Mouse (Mus musculus) erythroblast, embryonic 14.5 days (primary cell): ENCODE data around the gene Cln3. TPM values are rescaled to one million over a fixed set of nuclear protein-coding genes. Genes with fewer than 3 reads are reported as not detected.

Experiments
- H3K27me3 ChIP-seq: 2 replicates; pipeline ENCODE4 v1.6.1; 2012; ENCODE audit warnings: inconsistent platforms; ENCODE audit not compliant: control insufficient read depth
- H3K36me3 ChIP-seq: 2 replicates; pipeline ENCODE4 v1.6.1; 2012; ENCODE audit warnings: mild to moderate bottlenecking, inconsistent platforms; ENCODE audit not compliant: control insufficient read depth
- H3K4me1 ChIP-seq: 2 replicates; pipeline ENCODE4 v1.6.1; 2012; ENCODE audit warnings: inconsistent platforms; ENCODE audit not compliant: control insufficient read depth
- H3K4me3 ChIP-seq: replicated peaks from 2 replicates; pipeline ENCODE3; 2012; ENCODE audit warnings: moderate library complexity, mild to moderate bottlenecking, inconsistent platforms
- H3K9me3 ChIP-seq: 2 replicates; pipeline ENCODE4 v1.6.1; 2012; ENCODE audit warnings: low read length, inconsistent platforms, mixed read lengths; ENCODE audit not compliant: control insufficient read depth
- GATA1 ChIP-seq: IDR thresholded peaks from 2 replicates; pipeline ENCODE4 v1.6.1; 2012; ENCODE audit warnings: low read length, inconsistent platforms, mixed read lengths
- TAL1 ChIP-seq: IDR thresholded peaks from 3 replicates; pipeline ENCODE4 v1.6.1; 2012; ENCODE audit warnings: low read length, inconsistent platforms, mixed read lengths
- polyA plus RNA-seq: library from polyadenylated mRNA; stranded (reverse); fragments of >175 nt; gene quantifications from 2 replicates; pipeline ENCODE4 v1.2.3, GENCODE M21; 2012

Gene Cln3
- polyA plus RNA-seq, 1 experiment: 0.14 TPM

DNA sequence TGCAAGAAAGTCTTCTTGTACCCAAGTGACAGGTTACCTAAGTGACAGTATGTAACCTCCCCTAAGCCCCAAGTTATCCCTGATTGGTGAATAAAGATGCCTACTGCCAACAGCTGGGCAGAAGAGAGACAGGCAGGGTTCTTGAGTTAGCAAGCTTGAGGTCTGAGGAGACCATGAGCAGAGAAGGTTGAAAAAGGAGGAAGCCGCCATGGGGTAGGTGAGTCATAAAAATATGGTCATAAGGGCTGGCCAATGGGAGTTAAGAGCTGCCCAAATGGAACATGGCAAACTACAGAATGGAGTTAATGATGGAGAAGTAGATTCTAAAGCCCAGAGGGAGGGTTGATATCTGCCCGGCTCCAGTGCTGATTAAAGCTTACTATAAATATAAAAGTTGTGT, 40.0 kb downstream of the Cln3 start:
- Histone ChIP-seq H3K4me1 (no peaks in the 10 kb centered on the region), H3K4me3 (no peak overlapping the region), H3K27me3 (no peaks in the 10 kb centered on the region), H3K36me3 (peaks cover 71% of the 10 kb centered on the region), H3K9me3 (no peaks in the 10 kb centered on the region)
- TF ChIP-seq TAL1: no peak
- no peak for TF ChIP-seq GATA1

DNA sequence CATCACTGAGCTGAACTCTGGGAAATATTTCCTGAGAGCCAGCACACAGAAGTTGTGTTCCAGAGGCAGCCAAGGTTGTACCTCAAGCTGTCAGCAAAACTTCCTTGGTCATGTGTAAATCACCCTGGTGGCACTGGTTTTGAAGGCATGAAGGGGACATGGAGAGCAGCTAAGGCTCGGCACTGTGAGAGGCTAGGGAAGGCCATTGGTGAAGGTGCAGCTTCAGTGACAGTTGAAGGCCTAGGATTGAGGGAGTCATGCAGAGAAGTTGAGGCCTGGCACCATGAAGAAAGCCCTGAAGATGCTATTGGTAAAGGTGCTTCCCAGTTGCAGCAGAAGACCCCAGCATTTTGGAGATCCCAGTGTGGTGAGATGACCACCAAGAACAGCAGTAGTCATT, 44.0 kb downstream of the Cln3 start:
- Histone ChIP-seq H3K27me3 (peaks cover 6% of the 10 kb centered on the region), H3K9me3 (no peaks in the 10 kb centered on the region), H3K4me3 (no peak overlapping the region), H3K4me1 (no peaks in the 10 kb centered on the region), H3K36me3 (peaks cover 32% of the 10 kb centered on the region)
- no peak for TF ChIP-seq TAL1

DNA sequence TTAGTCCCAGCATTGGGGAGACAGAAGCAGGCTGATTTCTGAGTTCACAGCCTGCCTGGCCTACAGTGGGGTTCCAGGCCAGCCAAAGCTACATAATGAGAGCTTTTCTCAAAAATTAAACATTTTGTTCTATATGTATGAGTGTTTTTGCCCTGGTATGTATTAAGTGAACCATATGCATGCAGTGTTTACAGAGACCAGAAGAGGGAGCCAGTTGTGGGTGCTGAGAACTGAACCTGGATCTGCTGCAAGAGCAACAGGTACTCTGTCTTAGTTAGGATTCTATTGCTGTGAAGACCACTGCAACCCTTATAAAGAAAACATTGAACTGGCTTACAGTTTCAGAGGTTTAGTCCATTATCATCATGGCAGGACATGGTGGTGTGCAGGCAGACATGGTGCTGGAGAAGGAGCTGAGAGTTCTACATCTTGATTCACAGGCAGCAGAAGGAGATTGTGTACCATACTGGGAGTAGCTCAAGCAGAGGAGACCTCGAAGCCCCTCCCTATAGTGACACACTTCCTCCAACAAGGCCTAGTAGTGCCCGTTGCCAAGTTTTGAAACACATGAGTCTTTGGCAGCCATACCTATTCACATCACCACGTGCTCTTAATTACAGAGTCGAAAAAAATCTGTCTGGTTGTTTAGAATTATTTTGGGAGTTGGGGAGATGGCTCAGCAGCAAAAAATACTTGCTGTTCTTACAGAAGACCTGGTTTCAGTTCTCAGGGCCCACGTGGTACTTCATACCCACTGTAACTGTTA, 47.6 kb downstream of the Cln3 start:
- Histone ChIP-seq H3K4me1 (peaks cover 4% of the 10 kb centered on the region), H3K9me3 (no peaks in the 10 kb centered on the region), H3K27me3 (peaks cover 28% of the 10 kb centered on the region), H3K36me3 (no peaks in the 10 kb centered on the region; the same call in 1 of the 2 replicates), H3K4me3 (no peak overlapping the region)
- no peak for TF ChIP-seq GATA1
- no peak for TF ChIP-seq TAL1

DNA sequence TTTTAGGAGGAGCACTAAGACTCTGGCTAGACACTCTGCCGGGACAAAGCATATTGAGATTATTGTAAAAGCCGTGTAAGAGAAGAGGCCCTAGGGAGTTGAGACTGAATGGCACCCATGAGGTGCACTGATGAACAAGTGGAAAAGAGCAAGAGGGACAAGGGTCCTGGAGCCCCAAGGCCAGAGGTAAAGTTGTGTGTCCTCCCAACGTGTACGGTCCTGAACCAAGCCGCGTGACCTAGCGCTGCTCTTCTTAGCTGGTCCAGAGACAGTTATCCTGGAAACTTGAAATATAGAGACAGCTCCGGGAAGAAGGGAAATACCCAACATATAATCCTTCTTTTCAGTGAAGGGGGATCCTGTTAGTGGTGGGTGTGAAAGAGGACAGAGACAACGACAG, 49.2 kb downstream of the Cln3 start:
- H3K9me3 ChIP-seq: no peaks in the 10 kb centered on the region
- H3K36me3 ChIP-seq: no peaks in the 10 kb centered on the region
- H3K4me3 ChIP-seq: no peak overlapping the region
- TF ChIP-seq TAL1 (no peak), GATA1 (no peak)
- peaks cover 4% of the 10 kb centered on the region for H3K4me1 ChIP-seq
- H3K27me3 ChIP-seq: peaks cover 28% of the 10 kb centered on the region

DNA sequence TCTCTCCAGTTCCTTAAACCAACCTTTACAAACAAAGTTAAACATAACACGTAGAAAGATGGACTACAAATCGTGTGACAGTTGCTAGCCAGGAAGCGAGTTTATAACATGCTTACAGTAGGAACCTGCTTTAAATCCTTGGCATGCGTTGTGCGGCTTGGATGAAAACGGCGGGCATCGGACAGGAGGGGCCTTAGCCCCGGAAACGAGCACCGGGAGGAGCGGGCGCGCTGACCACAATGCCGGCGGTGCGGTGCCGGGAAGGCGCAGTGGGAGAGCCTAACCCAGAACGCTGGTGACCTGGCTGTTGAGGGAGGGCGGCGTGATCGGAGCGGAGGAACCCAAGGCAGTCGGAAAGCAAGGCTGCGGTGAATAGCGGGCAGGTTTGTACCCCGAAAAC, 49.9 kb downstream of the Cln3 start:
- H3K36me3 ChIP-seq: no peaks in the 10 kb centered on the region
- H3K4me1 ChIP-seq: peaks cover 4% of the 10 kb centered on the region
- H3K27me3 ChIP-seq: peaks cover 28% of the 10 kb centered on the region
- no peaks in the 10 kb centered on the region for H3K9me3 ChIP-seq
- peak overlapping the region; percentile 50 for H3K4me3 ChIP-seq
- TF ChIP-seq TAL1 (no peak), GATA1 (no peak)

DNA sequence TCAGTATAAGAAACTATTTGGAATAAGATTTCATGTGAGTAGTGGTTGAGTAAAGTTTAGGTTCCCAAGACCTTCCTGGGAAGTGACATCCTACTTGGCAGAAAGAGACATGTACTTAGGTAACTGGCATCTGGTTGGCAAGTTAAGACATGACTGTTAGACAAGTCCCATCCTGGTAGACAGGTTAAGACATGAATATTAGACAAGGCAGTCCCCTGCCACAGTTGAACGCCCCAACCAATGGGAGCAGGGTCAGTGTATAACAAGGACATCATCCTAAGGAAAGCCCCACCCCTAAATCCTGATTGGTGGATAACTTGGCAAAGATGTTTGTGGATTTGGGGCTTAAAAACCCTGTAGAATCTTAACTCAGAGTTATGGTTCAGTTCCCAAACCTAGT, 52.2 kb downstream of the Cln3 start:
- Histone ChIP-seq H3K4me1 (peaks cover 4% of the 10 kb centered on the region), H3K27me3 (peaks cover 28% of the 10 kb centered on the region), H3K4me3 (no peak overlapping the region), H3K9me3 (no peaks in the 10 kb centered on the region), H3K36me3 (no peaks in the 10 kb centered on the region)
- TF ChIP-seq TAL1 (no peak), GATA1 (no peak)

DNA sequence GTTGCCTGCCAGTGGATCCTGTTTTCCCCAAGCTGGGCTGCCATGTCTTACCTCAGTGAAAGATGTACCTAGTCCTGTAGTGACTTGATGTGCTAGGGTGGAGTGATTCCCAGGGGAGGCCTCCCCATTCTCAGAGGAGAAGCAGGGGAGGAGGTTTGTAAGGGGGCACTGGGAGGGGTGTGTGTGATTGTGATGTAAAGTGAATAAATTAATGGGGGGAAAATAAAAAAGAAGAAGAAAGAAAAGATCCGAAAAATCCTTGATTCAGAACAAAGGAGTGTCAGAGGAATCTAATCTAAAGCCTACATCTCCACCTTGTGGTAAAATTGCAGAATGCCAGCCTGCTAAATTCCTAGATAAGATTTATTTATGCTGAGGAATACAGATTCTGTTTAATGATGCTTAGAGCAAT, 57.4 kb downstream of the Cln3 start:
- no peak for TF ChIP-seq TAL1
- peak; percentile 26; the same call in 1 of the 2 replicates for TF ChIP-seq GATA1
- Histone ChIP-seq H3K4me1 (no peaks in the 10 kb centered on the region), H3K4me3 (no peak overlapping the region), H3K27me3 (peaks cover under 1% of the 10 kb centered on the region; the same call in 1 of the 2 replicates), H3K9me3 (no peaks in the 10 kb centered on the region), H3K36me3 (no peaks in the 10 kb centered on the region)

DNA sequence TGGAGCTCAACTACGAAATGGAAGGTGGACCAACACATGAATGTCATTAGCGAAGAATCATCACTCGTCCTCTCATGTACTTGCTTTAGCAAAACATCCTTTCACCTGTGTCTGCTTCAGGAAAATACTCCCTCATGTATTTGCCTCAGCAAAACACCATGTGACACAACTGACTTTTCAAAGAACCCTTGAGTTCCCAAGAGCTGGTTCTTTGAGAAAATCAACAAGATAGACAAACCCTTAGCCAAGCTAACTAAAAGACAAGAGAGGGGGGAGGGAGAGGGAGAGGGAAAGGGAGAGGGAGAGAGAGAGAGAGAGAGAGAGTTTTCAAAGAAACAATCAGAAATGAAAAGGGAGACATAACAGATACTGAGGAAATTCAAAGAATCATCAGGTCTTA, 62.3 kb downstream of the Cln3 start:
- no peaks in the 10 kb centered on the region for H3K9me3 ChIP-seq
- H3K36me3 ChIP-seq: no peaks in the 10 kb centered on the region
- H3K27me3 ChIP-seq: peaks cover 5% of the 10 kb centered on the region
- H3K4me3 ChIP-seq: no peak overlapping the region
- H3K4me1 ChIP-seq: no peaks in the 10 kb centered on the region
- TF ChIP-seq TAL1 (no peak), GATA1 (no peak)

Other genes with a start within 250 kb of the Cln3 start
- gene Lat, start 216.2 kb downstream of the Cln3 start, polyA plus RNA-seq: 0.31 and 0.60 TPM in 2 replicates
- 3.3 and 5.1 TPM in 2 replicates for gene Spns1, start 208.4 kb downstream of the Cln3 start, polyA plus RNA-seq
- 0.17 and 0.39 TPM in 2 replicates for gene Nfatc2ip, start 189.1 kb downstream of the Cln3 start, polyA plus RNA-seq
- gene Cd19, start 170.9 kb downstream of the Cln3 start, polyA plus RNA-seq: not detected in 2 replicates
- gene Rabep2, start 157.1 kb downstream of the Cln3 start, polyA plus RNA-seq: 0.67 and 0.68 TPM in 2 replicates
- gene Atp2a1, start 122.7 kb downstream of the Cln3 start, polyA plus RNA-seq: not detected in 2 replicates
- 2.3 and 2.6 TPM in 2 replicates for gene Sh2b1, start 110.4 kb downstream of the Cln3 start, polyA plus RNA-seq
- gene Tufm, start 98.5 kb downstream of the Cln3 start, polyA plus RNA-seq: 1.8 and 3.9 TPM in 2 replicates
- gene Atxn2l, start 82.4 kb downstream of the Cln3 start, polyA plus RNA-seq: 56.8 and 76.8 TPM in 2 replicates
- 5.1 and 6.2 TPM in 2 replicates for gene Eif3c, start 19.4 kb downstream of the Cln3 start, polyA plus RNA-seq
- gene Apobr, start 875 bp downstream of the Cln3 start, polyA plus RNA-seq: 0.07 and 0.16 TPM in 2 replicates
- gene Il27, start 9.1 kb upstream of the Cln3 start, polyA plus RNA-seq: not detected in 2 replicates
- 0.27 and 0.35 TPM in 2 replicates for gene Nupr1, start 45.0 kb upstream of the Cln3 start, polyA plus RNA-seq
- 4.0 and 6.3 TPM in 2 replicates for gene Sgf29, start 63.5 kb upstream of the Cln3 start, polyA plus RNA-seq
- not detected in 2 replicates for gene Sult1a1, start 90.6 kb upstream of the Cln3 start, polyA plus RNA-seq
- gene Bola2, start 109.6 kb upstream of the Cln3 start, polyA plus RNA-seq: 14.2 and 14.8 TPM in 2 replicates
- gene Slx1b, start 110.0 kb upstream of the Cln3 start, polyA plus RNA-seq: 0.21 and 0.33 TPM in 2 replicates
- 1.5 and 2.4 TPM in 2 replicates for gene Coro1a, start 122.0 kb upstream of the Cln3 start, polyA plus RNA-seq
- gene Mapk3, start 173.8 kb upstream of the Cln3 start, polyA plus RNA-seq: 16.3 and 18.0 TPM in 2 replicates
- gene Gdpd3, start 180.5 kb upstream of the Cln3 start, polyA plus RNA-seq: 0.36 TPM in 1 of 2 replicates, not detected in the other
- gene Ypel3, start 191.1 kb upstream of the Cln3 start, polyA plus RNA-seq: 156 and 161 TPM in 2 replicates
- gene Tbx6, start 195.7 kb upstream of the Cln3 start, polyA plus RNA-seq: 3.6 and 4.0 TPM in 2 replicates
- 11.0 and 12.3 TPM in 2 replicates for gene Ppp4c, start 206.7 kb upstream of the Cln3 start, polyA plus RNA-seq
- gene Fam57b, start 211.9 kb upstream of the Cln3 start, polyA plus RNA-seq: 0.02 TPM in 1 of 2 replicates, not detected in the other
- not detected in 2 replicates for gene 4930451I11Rik, start 245.8 kb upstream of the Cln3 start, polyA plus RNA-seq